Mouse (Mus musculus) stomach, embryonic 16.5 days (tissue): ENCODE results near the gene Zbtb8os. TPM values are rescaled to one million over a fixed set of nuclear protein-coding genes. Genes with fewer than 3 reads are reported as not detected.

Experiments used
- ATAC-seq: fragments of 200-750 bp; cut with Nextera tagmentation; 2 replicates; pipeline ENCODE4 v1.8.0; 2017; ENCODE audit warnings: moderate number of reproducible peaks, moderate TSS enrichment; ENCODE audit not compliant: insufficient read depth, low FRiP score
- H3K27ac ChIP-seq: fragments of 300-500 bp; sonication (generic); 2 replicates; pipeline ENCODE4 v1.5.1; 2014; ENCODE audit warnings: low read length
- H3K27me3 ChIP-seq: fragments of 300-500 bp; sonication (generic); 2 replicates; pipeline ENCODE4 v1.6.1; 2014; ENCODE audit warnings: low read length, control low read depth, mixed read lengths; ENCODE audit not compliant: control insufficient read depth, insufficient read depth
- H3K36me3 ChIP-seq: fragments of 300-500 bp; sonication (generic); 2 replicates; pipeline ENCODE4 v1.6.1; 2014; ENCODE audit warnings: low read length; ENCODE audit not compliant: control insufficient read depth, insufficient read depth
- H3K4me1 ChIP-seq: fragments of 300-500 bp; sonication (generic); 2 replicates; pipeline ENCODE4 v1.6.1; 2014; ENCODE audit warnings: low read length, control low read depth, mixed read lengths; ENCODE audit not compliant: control insufficient read depth, insufficient read depth
- H3K4me2 ChIP-seq: fragments of 300-500 bp; sonication (generic); 2 replicates; pipeline ENCODE4 v1.6.1; 2014; ENCODE audit warnings: low read depth, low read length, mixed read lengths
- H3K4me3 ChIP-seq: fragments of 300-500 bp; sonication (generic); replicated peaks from 2 replicates; pipeline ENCODE4 v1.5.1; 2014; ENCODE audit warnings: mild to moderate bottlenecking, low read length
- H3K9ac ChIP-seq: fragments of 300-500 bp; sonication (generic); 2 replicates; pipeline ENCODE4 v1.6.1; 2014; ENCODE audit warnings: low read length
- H3K9me3 ChIP-seq: fragments of 300-500 bp; sonication (generic); replicated peaks from 2 replicates; pipeline ENCODE4 v1.6.1; 2016; ENCODE audit warnings: low read length, control low read depth; ENCODE audit not compliant: control insufficient read depth
- WGBS: fragments of 180-500 bp; shearing (Covaris S2); extraction: QIAGEN DNeasy Blood & Tissue Kit; methylation state at CpG from one replicate; pipeline ENCODE4 v1.1.7; 2014; 5-methylcytosine and 5-hydroxymethylcytosine counted together
- polyA plus RNA-seq: library from polyadenylated mRNA; unstranded; fragments of >200 nt; fragmentation: Nextera tagmentation; extraction: Ambion mirVana; gene quantifications from 2 replicates; pipeline ENCODE4 v1.2.1, GENCODE M21; 2015

The Zbtb8os gene
- polyA plus RNA-seq, 1 experiment from 2014 or later, result 46.6 TPM

DNA sequence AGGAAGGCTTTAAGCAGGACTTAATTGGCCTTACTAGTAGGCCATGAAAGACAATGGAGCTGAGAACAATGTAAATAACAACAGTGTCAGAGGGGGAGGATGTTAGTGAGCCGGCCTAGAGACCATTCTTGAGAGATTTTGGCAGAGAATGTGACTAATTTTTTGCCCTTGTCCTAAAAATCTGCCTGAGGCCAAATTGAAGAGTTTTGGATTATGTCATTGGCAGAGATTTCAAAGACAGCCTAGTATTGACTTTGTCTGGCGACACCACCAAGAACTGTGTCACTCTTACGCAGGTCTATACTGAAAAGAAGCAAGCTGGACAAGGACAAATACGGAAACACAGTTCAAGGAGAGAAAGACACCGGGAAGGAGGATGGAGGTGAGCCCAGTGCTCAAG is 27.3 kb downstream of the Zbtb8os start:
- Histone ChIP-seq H3K9ac (no peak overlapping the region), H3K9me3 (no peaks in the 10 kb centered on the region), H3K4me2 (no peak overlapping the region), H3K4me1 (peaks cover 2% of the 10 kb centered on the region; the same call in 1 of the 2 replicates), H3K27ac (no peak overlapping the region), H3K36me3 (0 out of 2 replicates have a peak, but pooled peaks cover 3% of the 10 kb centered on the region), H3K4me3 (no peak overlapping the region), H3K27me3 (no peaks in the 10 kb centered on the region)
- no peak for ATAC-seq
- WGBS, result 76% methylated on average over 5 of the region's 5 CpGs

DNA sequence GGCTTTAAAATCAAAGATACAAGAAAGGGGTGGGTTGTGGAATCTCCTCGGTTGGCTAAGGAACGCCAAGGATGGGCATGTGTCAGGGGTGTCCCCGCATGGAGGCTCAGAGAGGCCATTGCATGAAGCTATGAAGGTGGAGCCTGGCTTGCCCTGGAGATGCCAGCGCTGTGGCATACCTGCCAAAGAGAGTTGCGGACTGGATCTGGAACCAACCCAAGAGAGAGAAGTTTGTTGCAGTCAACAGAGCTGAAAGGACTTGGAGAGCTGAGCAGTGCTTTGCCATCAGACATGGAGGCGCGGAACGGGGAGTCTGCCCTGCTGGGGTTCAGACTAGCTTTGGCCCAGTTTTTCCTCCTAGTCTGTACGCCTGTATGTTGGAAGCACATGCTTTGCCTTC is 28.0 kb downstream of the Zbtb8os start:
- H3K27ac ChIP-seq, result no peak overlapping the region
- peaks cover 2% of the 10 kb centered on the region; the same call in 1 of the 2 replicates for H3K4me1 ChIP-seq
- ATAC-seq, result no peak
- H3K36me3 ChIP-seq, result 0 out of 2 replicates have a peak, but pooled peaks cover 3% of the 10 kb centered on the region
- H3K9me3 ChIP-seq, result no peaks in the 10 kb centered on the region
- no peak overlapping the region for H3K9ac ChIP-seq
- H3K4me2 ChIP-seq, result no peak overlapping the region
- no peak overlapping the region for H3K4me3 ChIP-seq
- H3K27me3 ChIP-seq, result no peaks in the 10 kb centered on the region
- WGBS, result 90% methylated on average over 9 of the region's 9 CpGs

DNA sequence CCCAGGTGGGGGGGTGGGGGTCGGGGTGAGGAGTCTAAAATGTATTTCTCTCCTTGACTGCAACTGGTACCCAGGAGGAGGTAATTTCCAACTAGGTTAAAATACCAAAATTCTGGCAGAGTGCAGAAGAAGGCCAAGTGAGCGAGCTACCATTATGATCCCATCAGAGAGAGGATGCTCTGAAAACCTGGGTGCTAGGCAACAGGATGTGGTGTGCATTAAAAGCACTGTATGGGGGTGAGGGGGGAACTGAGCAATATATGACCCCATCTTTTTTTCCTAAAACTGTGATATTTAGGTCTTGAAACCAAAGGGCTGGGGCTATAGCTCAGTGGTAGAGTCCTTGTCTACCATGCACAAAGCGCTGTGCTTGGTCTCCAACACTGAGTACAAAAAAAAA is 28.9 kb downstream of the Zbtb8os start:
- no peaks in the 10 kb centered on the region for H3K27me3 ChIP-seq
- H3K4me3 ChIP-seq, result no peak overlapping the region
- 0 out of 2 replicates have a peak, but pooled peaks cover 2% of the 10 kb centered on the region for H3K36me3 ChIP-seq
- H3K9me3 ChIP-seq, result no peaks in the 10 kb centered on the region
- no peak for ATAC-seq
- no peak overlapping the region for H3K27ac ChIP-seq
- no peak overlapping the region for H3K4me2 ChIP-seq
- H3K4me1 ChIP-seq, result peaks cover 2% of the 10 kb centered on the region; the same call in 1 of the 2 replicates
- 87% methylated on average over 3 of the region's 3 CpGs for WGBS
- no peak overlapping the region for H3K9ac ChIP-seq

DNA sequence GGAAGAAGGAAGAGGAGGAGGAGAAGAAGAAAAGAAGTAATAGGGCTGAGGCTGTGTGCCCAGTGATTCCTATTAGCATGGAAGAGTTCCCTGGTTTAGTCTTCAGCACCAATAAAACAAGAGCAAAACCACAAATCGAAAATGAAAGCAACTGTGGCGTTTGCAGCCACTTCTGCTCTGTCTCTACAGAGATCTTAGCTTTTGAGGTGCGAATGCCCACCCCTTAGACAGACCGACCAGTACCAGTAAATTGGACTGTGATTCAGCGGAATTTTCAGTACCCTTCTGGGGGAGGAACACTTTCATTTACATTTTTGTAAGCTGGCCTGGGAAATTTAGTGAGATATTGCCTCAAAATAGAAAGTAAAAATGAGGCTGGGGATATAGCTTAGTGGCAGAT is 29.7 kb downstream of the Zbtb8os start:
- WGBS, result 84% methylated on average over 5 of the region's 5 CpGs

DNA sequence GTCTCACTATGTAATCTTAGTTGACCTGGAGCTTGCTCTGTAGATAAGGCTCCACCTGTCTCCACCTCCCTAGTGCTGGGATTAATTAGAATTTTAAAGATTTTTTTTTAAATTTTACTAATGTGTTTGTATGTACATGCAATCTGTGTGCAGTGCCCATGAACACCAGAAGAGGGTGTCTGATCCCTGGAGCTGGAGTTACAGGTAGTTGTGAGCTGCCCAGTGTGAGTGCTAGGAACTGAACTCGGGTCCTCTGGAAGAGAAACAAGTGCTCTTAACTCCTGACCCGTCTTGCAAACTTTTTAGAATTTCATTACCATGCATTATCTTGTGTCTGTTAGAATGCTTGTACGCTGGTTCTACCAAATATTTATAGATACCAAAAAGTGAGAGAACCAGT is 35.9 kb downstream of the Zbtb8os start:
- Histone ChIP-seq H3K9ac (no peak overlapping the region), H3K36me3 (no peaks in the 10 kb centered on the region), H3K4me3 (no peak overlapping the region), H3K4me1 (peaks cover 13% of the 10 kb centered on the region; the same call in 1 of the 2 replicates), H3K27ac (no peak overlapping the region), H3K27me3 (no peaks in the 10 kb centered on the region), H3K9me3 (no peaks in the 10 kb centered on the region), H3K4me2 (no peak overlapping the region)
- ATAC-seq, result no peak
- WGBS, result 96% methylated on average over 3 of the region's 3 CpGs

More for the DNA sequence above, 29.7 kb downstream of the Zbtb8os start:
- Histone ChIP-seq H3K4me3 (no peak overlapping the region), H3K9ac (no peak overlapping the region), H3K4me2 (no peak overlapping the region), H3K9me3 (no peaks in the 10 kb centered on the region), H3K27ac (no peak overlapping the region), H3K4me1 (peaks cover 2% of the 10 kb centered on the region; the same call in 1 of the 2 replicates), H3K36me3 (no peaks in the 10 kb centered on the region), H3K27me3 (no peaks in the 10 kb centered on the region)
- ATAC-seq, result no peak

DNA sequence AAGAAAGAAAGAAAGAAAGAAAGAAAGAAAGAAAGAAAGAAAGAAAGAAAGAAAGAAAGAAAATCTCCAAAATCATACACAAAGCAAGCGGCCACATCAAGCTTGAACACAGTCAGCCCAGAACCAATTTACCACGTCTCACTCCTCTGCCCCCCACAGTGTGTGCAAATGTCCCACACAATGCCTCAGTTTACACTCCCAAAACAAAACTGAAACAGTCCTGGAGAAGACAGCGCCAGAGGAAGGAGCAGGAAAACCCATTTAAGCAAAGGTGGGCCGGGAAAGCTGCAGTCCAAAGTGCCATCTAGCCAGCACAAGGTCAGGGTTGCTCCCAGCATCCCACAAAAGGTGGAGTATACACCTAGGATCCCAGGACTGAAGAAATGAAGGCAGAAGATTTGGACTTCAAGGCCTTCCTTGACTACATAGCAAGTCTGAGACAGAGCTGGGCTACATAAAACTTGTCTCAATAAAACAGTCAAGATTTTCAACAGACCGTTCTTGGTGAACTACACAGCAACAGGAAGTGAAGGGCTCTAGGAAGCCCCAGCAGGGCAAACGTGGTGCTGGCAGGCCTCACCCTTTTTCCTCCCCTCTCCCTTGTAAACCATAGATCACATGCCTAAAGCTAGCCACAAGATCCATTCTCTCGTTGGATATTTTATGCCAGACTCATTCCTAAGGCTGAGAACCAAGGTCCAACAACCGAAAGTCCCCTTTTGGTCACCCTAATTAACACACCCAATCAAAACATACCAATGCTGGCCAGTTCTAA is 37.9 kb downstream of the Zbtb8os start:
- ATAC-seq, result no peak
- no peaks in the 10 kb centered on the region for H3K9me3 ChIP-seq
- H3K4me3 ChIP-seq, result no peak overlapping the region
- no peak overlapping the region for H3K4me2 ChIP-seq
- no peaks in the 10 kb centered on the region for H3K36me3 ChIP-seq
- WGBS, result 46% methylated on average over 8 of the region's 8 CpGs
- peaks cover 13% of the 10 kb centered on the region; the same call in 1 of the 2 replicates for H3K4me1 ChIP-seq
- peak overlapping the region; percentile 54 for H3K27ac ChIP-seq
- H3K27me3 ChIP-seq, result no peaks in the 10 kb centered on the region
- H3K9ac ChIP-seq, result no peak overlapping the region

DNA sequence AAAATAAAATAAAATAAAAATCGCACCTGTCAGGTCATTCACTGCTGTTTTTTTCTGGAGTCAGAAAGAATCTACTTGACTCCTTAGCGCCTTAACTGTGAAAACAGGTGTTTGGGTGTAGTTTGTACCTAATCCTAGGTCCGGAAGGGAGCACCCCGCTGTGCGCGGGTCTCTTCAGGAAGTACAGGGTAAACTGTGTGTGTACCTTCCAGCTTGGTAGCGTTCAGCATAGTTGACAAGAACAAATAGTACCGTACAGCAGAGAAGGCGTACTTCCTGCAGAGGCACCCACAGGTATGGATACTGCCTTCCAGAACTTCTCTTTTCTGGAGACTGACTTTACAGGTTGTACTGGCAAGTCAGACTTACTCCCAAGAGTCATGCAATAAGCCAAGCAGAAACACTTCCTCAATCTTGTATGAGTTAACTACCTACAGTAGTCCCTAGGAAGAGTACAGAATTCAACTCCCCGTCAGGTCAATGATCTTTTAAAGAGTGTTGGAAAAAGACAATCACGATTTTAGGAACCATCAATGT is 38.8 kb downstream of the Zbtb8os start:
- ATAC-seq, result peak; percentile 57; the same call in 1 of the 2 replicates
- Histone ChIP-seq H3K9ac (no peak overlapping the region), H3K27ac (peak overlapping the region; percentile 53), H3K9me3 (no peaks in the 10 kb centered on the region), H3K4me1 (peaks cover 13% of the 10 kb centered on the region; the same call in 1 of the 2 replicates), H3K36me3 (no peaks in the 10 kb centered on the region), H3K4me2 (no peak overlapping the region), H3K27me3 (no peaks in the 10 kb centered on the region), H3K4me3 (no peak overlapping the region)
- 49% methylated on average over 11 of the region's 11 CpGs for WGBS

DNA sequence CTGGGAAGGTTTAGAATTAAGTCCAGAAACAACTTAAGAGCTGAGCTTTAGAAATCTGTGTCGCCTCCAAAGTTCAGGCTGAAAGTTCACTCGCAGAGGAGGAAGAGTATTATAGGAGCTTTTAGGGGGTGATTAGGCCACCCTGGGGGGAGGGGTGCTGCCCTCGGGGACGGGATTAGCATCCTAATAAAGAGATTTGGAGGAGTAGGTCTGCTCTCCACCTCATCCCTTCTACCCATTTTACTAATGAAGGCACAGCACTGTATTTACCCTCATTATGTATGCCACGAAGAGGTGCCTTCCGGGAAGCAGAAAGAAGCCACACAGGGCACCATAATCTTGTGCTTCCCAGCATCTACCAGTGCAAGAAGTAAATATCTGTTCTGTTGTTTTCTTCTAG is 39.5 kb downstream of the Zbtb8os start:
- Histone ChIP-seq H3K36me3 (no peaks in the 10 kb centered on the region), H3K9me3 (no peaks in the 10 kb centered on the region), H3K9ac (peak overlapping the region; percentile 9; the same call in 1 of the 2 replicates), H3K4me3 (no peak overlapping the region), H3K4me1 (peaks cover 13% of the 10 kb centered on the region; the same call in 1 of the 2 replicates), H3K27ac (peak overlapping the region; percentile 53), H3K27me3 (no peaks in the 10 kb centered on the region), H3K4me2 (no peak overlapping the region)
- no peak for ATAC-seq
- WGBS, result 55% methylated on average over 6 of the region's 6 CpGs

DNA sequence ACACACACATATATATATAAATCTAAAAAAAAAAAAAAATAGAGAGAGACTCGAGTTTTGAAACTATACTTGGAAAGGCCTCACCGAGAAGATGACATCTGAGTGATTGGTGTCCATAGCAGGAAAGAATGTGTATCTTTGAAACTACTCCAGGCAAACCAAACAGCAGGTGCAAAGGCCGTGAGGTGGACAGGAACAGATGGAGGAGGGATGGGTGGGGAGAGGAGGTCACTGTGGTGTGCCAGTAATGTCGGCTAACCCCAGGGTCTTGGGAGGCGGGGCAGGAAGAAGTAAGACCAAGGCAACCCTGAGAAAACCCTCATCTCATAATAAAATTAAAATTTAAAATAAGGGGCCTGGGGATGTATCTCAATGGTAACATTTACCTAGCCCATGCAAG is 40.3 kb downstream of the Zbtb8os start:
- WGBS, result 69% methylated on average over 5 of the region's 5 CpGs
- Histone ChIP-seq H3K4me1 (peaks cover 13% of the 10 kb centered on the region; the same call in 1 of the 2 replicates), H3K4me3 (no peak overlapping the region), H3K27me3 (no peaks in the 10 kb centered on the region), H3K9ac (no peak overlapping the region), H3K36me3 (no peaks in the 10 kb centered on the region), H3K27ac (no peak overlapping the region), H3K4me2 (peak overlapping the region; percentile 86; the same call in 1 of the 2 replicates), H3K9me3 (no peaks in the 10 kb centered on the region)
- no peak for ATAC-seq
